Mouse (Mus musculus) induced T-regulatory cell, adult 2 months (primary cell): ENCODE measurements around the gene Selenos.
A peak's percentile ranks its signal among the peaks of the same experiment; 100 is the strongest.

Experiments used
- DNase-seq: peaks from one replicate; pipeline ENCODE4 v3.0.0-alpha.2; 2012; ENCODE audit warnings: low read depth

Selenos gene

GRCm38 (mm10) chr7:66087652-66088051 lies 8.2 kb downstream of the Selenos start:
- no peak for DNase-seq

- DNase-seq, result no peak
These were observed 8.6 kb downstream of the Selenos start for GRCm38 (mm10) chr7:66088077-66088476.

GRCm38 (mm10) chr7:66090676-66091190 lies 11.3 kb downstream of the Selenos start:
- no peak for DNase-seq

- no peak for DNase-seq
These were observed 12.1 kb downstream of the Selenos start for GRCm38 (mm10) chr7:66091553-66091952.

- DNase-seq, result no peak
These were observed 13.2 kb downstream of the Selenos start for GRCm38 (mm10) chr7:66092656-66093055.

- no peak for DNase-seq
These were observed 14.7 kb downstream of the Selenos start for GRCm38 (mm10) chr7:66094141-66094540.

GRCm38 (mm10) chr7:66098803-66099202 lies 19.4 kb downstream of the Selenos start:
- no peak for DNase-seq

- DNase-seq, result peak; percentile 85
These were observed 22.4 kb downstream of the Selenos start for GRCm38 (mm10) chr7:66101866-66102265.

GRCm38 (mm10) chr7:66104531-66104930 lies 25.1 kb downstream of the Selenos start:
- DNase-seq, result no peak

- no peak for DNase-seq
These were observed 26.3 kb downstream of the Selenos start for GRCm38 (mm10) chr7:66105771-66106170.

- peak; percentile 7 for DNase-seq
These were observed 27.2 kb downstream of the Selenos start for GRCm38 (mm10) chr7:66106581-66107056.

- DNase-seq, result no peak
These were observed 27.8 kb downstream of the Selenos start for GRCm38 (mm10) chr7:66107206-66107605.

GRCm38 (mm10) chr7:66107930-66108329 lies 28.5 kb downstream of the Selenos start:
- DNase-seq, result peak; percentile 61

- DNase-seq, result peak; percentile 88
These were observed 29.8 kb downstream of the Selenos start, which contains the start of gene Chsy1 for GRCm38 (mm10) chr7:66108961-66109854. TSS of gene Chsy1 (plus strand) at chr7:66109515.

- DNase-seq, result peak; percentile 70
These were observed 30.6 kb downstream of the Selenos start for GRCm38 (mm10) chr7:66109855-66110635.

GRCm38 (mm10) chr7:66110636-66111112 lies 31.2 kb downstream of the Selenos start:
- DNase-seq, result no peak

- peak; percentile 21 for DNase-seq
These were observed 31.8 kb downstream of the Selenos start for GRCm38 (mm10) chr7:66111211-66111610.

GRCm38 (mm10) chr7:66113561-66113960 lies 34.1 kb downstream of the Selenos start:
- DNase-seq, result no peak

GRCm38 (mm10) chr7:66115821-66116343 lies 36.4 kb downstream of the Selenos start:
- DNase-seq, result peak; percentile 79

- peak; percentile 23 for DNase-seq
These were observed 37.5 kb downstream of the Selenos start for GRCm38 (mm10) chr7:66116906-66117482.

- DNase-seq, result peak; percentile 44
These were observed 38.6 kb downstream of the Selenos start for GRCm38 (mm10) chr7:66118046-66118445.

GRCm38 (mm10) chr7:66118796-66119195 lies 39.3 kb downstream of the Selenos start:
- no peak for DNase-seq
